ENCODE assay signal across 8 mouse cellular contexts in genomic region chr17:44078631-44079350, GRCm38 (mm10). TPM values are rescaled to one million over a fixed set of nuclear protein-coding genes. Genes with fewer than 3 reads are reported as not detected.
DNase-seq lines count a peak whose midpoint lies in the region; ATAC-seq lines count a peak whose summit lies in the region.

TSS of gene Enpp5 (plus strand) at chr17:44078813.

- H3K36me3 ChIP-seq in lung, embryonic 15.5 days, result no peaks in the 10 kb centered on the region

- under 1% methylated on average over 30 of the region's 31 CpGs for WGBS in lung, embryonic 15.5 days

- H3K9me3 ChIP-seq in lung, embryonic 15.5 days, result no peaks in the 10 kb centered on the region

- peak within 1 kb of the TSS; percentile 94 for H3K27ac ChIP-seq in lung, embryonic 15.5 days

- H3K4me1 ChIP-seq in lung, embryonic 15.5 days, result no peaks in the 10 kb centered on the region

- H3K27me3 ChIP-seq in lung, embryonic 15.5 days, result no peaks in the 10 kb centered on the region

- peak; percentile 91 for DNase-seq in MN1 (ENCODE audit: low spot score)
- DNase-seq in cerebellum, adult 9-10 months, result peak; percentile 93
- peak; percentile 59 for DNase-seq in layer of hippocampus, adult 9-10 months (ENCODE audit: low spot score)
- DNase-seq in ovary, postnatal 10 days (ENCODE audit: low spot score), result peak; percentile 44
- peak; percentile 84 for DNase-seq in thymus, postnatal 0 days (ENCODE audit: low spot score)

- peak within 1 kb of the TSS; percentile 63 for H3K9ac ChIP-seq in lung, embryonic 15.5 days

- peak within 1 kb of the TSS; percentile 90 for H3K4me2 ChIP-seq in lung, embryonic 15.5 days

- H3K4me3 ChIP-seq in lung, embryonic 15.5 days, result peak within 1 kb of the TSS; percentile 61

- ATAC-seq in frontal cortex, adult (ENCODE audit: low TSS enrichment), result peak; percentile 97
- ATAC-seq in hematopoietic stem cell, adult 5-6 weeks (replicated peaks in 1 of 2; ENCODE audit: insufficient read depth in 1 of 2, low FRiP score in 2 of 2, low TSS enrichment in 1 of 2, low read depth in 1 of 2, poor library complexity in 2 of 2, severe bottlenecking in 2 of 2), result peak; percentile 96 to 97
- ATAC-seq in lung, embryonic 15.5 days (ENCODE audit: borderline replicate concordance, extremely low read depth, low FRiP score, low TSS enrichment), result peak; percentile 94

RNA-seq across cellular contexts. Expression of gene Enpp5, which starts in this region (rescaled TPM):
- 29.9 and 34.1 TPM in 2 replicates for total RNA-seq in hematopoietic stem cell, adult 5-6 weeks (2017)
- polyA plus RNA-seq in lung, embryonic 15.5 days (2015; fragmentation: Nextera tagmentation; extraction: Ambion mirVana), result 21.9 and 25.3 TPM in 2 replicates
- polyA plus RNA-seq in thymus, postnatal 0 days (2015; fragmentation: Nextera tagmentation; extraction: Ambion mirVana), result 18.4 and 19.4 TPM in 2 replicates

Comparison
In these comparisons a context has a peak if more than half of its experiments do, and no peak if none do; other contexts are left out.
1. Peak in every context shown above with its lines: DNase-seq, ATAC-seq, H3K4me3 ChIP-seq and H3K27ac ChIP-seq.